Mouse (Mus musculus) ES-E14 (cell line): ENCODE results near the gene Col4a2. TPM values are rescaled to one million over a fixed set of nuclear protein-coding genes. Genes with fewer than 3 reads are reported as not detected.
A peak's percentile ranks its signal among the peaks of the same experiment; 100 is the strongest.

Experiments used
- DNase-seq: peaks from one replicate; pipeline ENCODE4 v3.0.0-alpha.2; 2013; ENCODE audit warnings: low read depth, low spot score
- H3K27ac ChIP-seq: 2 replicates; pipeline ENCODE4 v1.5.1; 2012; ENCODE audit warnings: low read depth, mild to moderate bottlenecking, low read length, moderate library complexity, mixed read lengths; ENCODE audit not compliant: poor library complexity, insufficient read depth, severe bottlenecking
- H3K36me3 ChIP-seq: 2 replicates; pipeline ENCODE4 v1.6.1; 2012; ENCODE audit warnings: mild to moderate bottlenecking, low read length, moderate library complexity, mixed read lengths; ENCODE audit not compliant: control insufficient read depth, poor library complexity, insufficient read depth, severe bottlenecking
- H3K4me1 ChIP-seq, 2 experiments: fragments of 150-350 bp in 1 of 2; sonication (generic) in 1 of 2; 2 replicates each; pipeline ENCODE4 v1.6.1; 2012; ENCODE audit warnings: low read length in 2 of 2, mild to moderate bottlenecking in 1 of 2, mixed read lengths in 1 of 2; ENCODE audit not compliant: control insufficient read depth in 2 of 2, insufficient read depth in 2 of 2, poor library complexity in 1 of 2
- H3K4me3 ChIP-seq, 2 experiments: fragments of 150-350 bp in 1 of 2; sonication (generic) in 1 of 2; 2 replicates each; pipeline ENCODE4 v1.5.1; 2012; ENCODE audit warnings: low read length in 2 of 2, low read depth in 1 of 2, mild to moderate bottlenecking in 1 of 2, mixed read lengths in 1 of 2; ENCODE audit not compliant: insufficient read depth in 1 of 2, poor library complexity in 1 of 2, severe bottlenecking in 1 of 2
- H3K9ac ChIP-seq: 2 replicates; pipeline ENCODE4 v1.6.1; 2012; ENCODE audit warnings: low read depth, mild to moderate bottlenecking, low read length, mixed read lengths; ENCODE audit not compliant: poor library complexity, insufficient read depth, severe bottlenecking
- H3K9me3 ChIP-seq: fragments of 150-350 bp; sonication (generic); 2 replicates; pipeline ENCODE4 v1.6.1; 2012; ENCODE audit warnings: low read depth, mild to moderate bottlenecking, low read length; ENCODE audit not compliant: control insufficient read depth, insufficient read depth
- CHD2 ChIP-seq: IDR thresholded peaks from 2 replicates; pipeline ENCODE4 v1.6.1; 2014; ENCODE audit warnings: mild to moderate bottlenecking, low read depth, low read length, inconsistent platforms
- HCFC1 ChIP-seq: IDR thresholded peaks from 2 replicates; pipeline ENCODE4 v1.6.1; 2012; ENCODE audit warnings: low read length, inconsistent platforms, borderline replicate concordance; ENCODE audit not compliant: insufficient read depth
- MAFK ChIP-seq: IDR thresholded peaks from 2 replicates; pipeline ENCODE4 v1.6.1; 2014; ENCODE audit warnings: mild to moderate bottlenecking, low read depth, low read length, inconsistent platforms; ENCODE audit not compliant: insufficient read depth
- ZC3H11A ChIP-seq: IDR thresholded peaks from 2 replicates; pipeline ENCODE4 v1.6.1; 2012; ENCODE audit warnings: low read depth, mild to moderate bottlenecking, inconsistent platforms, low read length, borderline replicate concordance
- ZNF384 ChIP-seq: IDR thresholded peaks from 2 replicates; pipeline ENCODE4 v1.6.1; 2012; ENCODE audit warnings: low read depth, low read length, inconsistent platforms
- in situ Hi-C, 2 experiments: fragments of 600-800 bp; cut with MboI; formaldehyde crosslinking; loops; one replicate each; pipeline ENCODE4 v1.15.1; 2025; ENCODE audit warnings: low sequenced_read_pairs in 2 of 2, inconsistent platforms in 1 of 2; ENCODE audit not compliant: unreplicated experiment in 2 of 2
- total RNA-seq: library from RNA; depleted of rRNA; stranded (reverse); fragments of 300-350 nt; gene quantifications from 2 replicates; pipeline ENCODE4 v1.2.3, GENCODE M21; 2012; rRNA removed

The Col4a2 gene
- total RNA-seq, 1 experiment: 102 TPM

DNA sequence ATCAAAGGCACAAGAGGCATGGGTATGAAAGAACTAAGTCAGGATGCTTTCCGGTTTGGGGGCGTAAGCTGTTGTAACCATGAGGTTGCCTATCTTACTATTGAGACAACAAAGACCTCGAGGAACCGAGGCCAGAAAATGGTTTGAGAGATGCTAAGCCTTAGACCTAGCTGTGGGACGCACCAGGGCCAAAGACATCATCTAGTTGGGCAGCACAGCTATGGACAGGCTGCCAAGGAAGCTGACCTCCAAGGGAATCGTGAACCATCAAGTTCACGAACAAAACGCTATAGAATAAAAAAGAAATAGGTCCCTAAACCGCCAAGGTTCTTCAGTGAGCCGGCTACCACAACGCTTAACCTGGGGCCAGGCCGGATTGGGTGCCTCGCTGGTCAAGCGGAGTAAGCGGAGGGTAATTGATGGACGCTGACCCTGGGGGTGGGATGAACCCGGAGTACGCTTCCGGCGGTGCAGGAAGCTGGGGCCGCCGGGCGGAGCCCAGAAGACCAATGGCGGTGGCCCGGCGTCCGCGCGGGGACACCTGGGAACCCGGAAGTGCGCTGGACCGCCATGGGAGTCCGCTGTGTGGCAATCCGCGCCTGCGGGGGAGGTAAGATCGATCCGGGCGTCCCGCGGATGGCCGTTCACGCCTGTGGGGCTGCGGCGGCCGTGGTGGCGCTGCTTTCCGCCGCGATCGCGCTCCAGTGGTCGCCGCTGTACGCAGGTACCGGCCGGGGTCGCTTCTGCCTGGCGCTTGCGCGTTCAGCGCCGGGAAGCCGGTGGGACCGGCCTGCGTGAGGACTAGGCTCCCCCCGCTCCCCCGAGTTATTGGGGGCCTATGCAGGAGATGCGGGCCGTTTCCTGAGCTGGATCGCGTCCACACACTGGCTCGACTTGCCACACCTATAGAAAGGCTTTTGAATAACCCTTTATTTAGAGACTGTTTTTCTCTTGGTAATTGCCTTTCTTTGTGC, 184.7 kb downstream of the Col4a2 start, which contains the start of gene Naxd:
Gene Naxd (plus strand): TSS at position 490 of the 974 bp plus-strand sequence.
- TF ChIP-seq ZNF384 (no peak), HCFC1 (peak; percentile 69; the same call in 1 of the 2 replicates)

DNA sequence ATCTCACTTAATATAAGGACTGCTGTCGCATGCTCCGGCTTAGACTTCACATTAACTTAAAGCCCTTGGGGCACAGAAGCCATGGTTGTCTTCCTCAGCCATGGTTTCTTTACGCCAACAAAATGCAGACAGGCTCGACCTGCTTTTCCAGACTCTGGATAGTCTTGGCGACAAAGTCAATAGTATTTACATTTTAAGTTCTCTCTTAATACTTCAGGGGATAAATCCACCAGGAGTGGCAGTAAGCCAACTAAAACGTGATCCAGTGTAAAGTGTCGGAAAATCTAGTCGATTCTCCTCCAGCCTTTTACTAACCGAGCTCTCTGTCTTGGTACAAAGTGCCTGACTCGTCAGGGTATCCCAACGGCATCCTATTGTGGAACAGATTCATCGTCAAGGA, 185.7 kb downstream of the Col4a2 start:
- in situ Hi-C loops: loop anchor here in 1 of 2 experiments (25.0 kb wide), 1 partner anchor 889 kb away; the partner anchor contains the start of gene Sox1
- Histone ChIP-seq H3K9ac (peak overlapping the region; percentile 94; the same call in 1 of the 2 replicates), H3K27ac (no peak overlapping the region), H3K36me3 (peaks cover 2% of the 10 kb centered on the region), H3K4me3 (peak overlapping the region; percentile 83 to 96; a peak in 3 of 4 replicates), H3K4me1 (peaks cover 0 to 5% of the 10 kb centered on the region in 2 experiments; a peak in 2 of 4 replicates), H3K9me3 (no peaks in the 10 kb centered on the region)
- no peak for DNase-seq
- TF ChIP-seq HCFC1 (no peak), CHD2 (no peak), ZC3H11A (no peak), MAFK (no peak), ZNF384 (no peak)

More for the DNA sequence above, 184.7 kb downstream of the Col4a2 start, which contains the start of gene Naxd:
- H3K9me3 ChIP-seq: no peaks in the 10 kb centered on the region
- peaks cover 0 to 5% of the 10 kb centered on the region in 2 experiments; a peak in 2 of 4 replicates for H3K4me1 ChIP-seq
- peak within 1 kb of the TSS; percentile 94 for H3K9ac ChIP-seq
- peak within 1 kb of the TSS; percentile 30 for H3K27ac ChIP-seq
- peak within 1 kb of the TSS; percentile 83 to 96 for H3K4me3 ChIP-seq
- in situ Hi-C loops: loop anchor here in 1 of 2 experiments (25.0 kb wide), 1 partner anchor 890 kb away; the partner anchor contains the start of gene Sox1
- DNase-seq: no peak
- no peaks in the 10 kb centered on the region; the same call in 1 of the 2 replicates for H3K36me3 ChIP-seq

Other genes starting within 250 kb of the Col4a2 start
- gene Col4a1, start within 50 bp of the Col4a2 start, total RNA-seq: 85.7 and 198 TPM in 2 replicates
- 0.74 and 2.2 TPM in 2 replicates for gene Rab20, start 165.9 kb downstream of the Col4a2 start, total RNA-seq
- 42.7 and 55.2 TPM in 2 replicates for gene Naxd, start 184.7 kb downstream of the Col4a2 start, total RNA-seq
- 34.6 and 50.5 TPM in 2 replicates for gene Cars2, start 238.0 kb downstream of the Col4a2 start, total RNA-seq
- gene Ing1, start 242.8 kb downstream of the Col4a2 start, total RNA-seq: 34.7 and 37.9 TPM in 2 replicates